Mouse (Mus musculus): ENCODE results near the gene Lefty2. TPM values are rescaled to one million over a fixed set of nuclear protein-coding genes. Genes with fewer than 3 reads are reported as not detected.
A peak's percentile ranks its signal among the peaks of the same experiment; 100 is the strongest.

The Lefty2 gene
- polyA plus RNA-seq, 1 experiment from 2014 or later: not detected

DNA sequence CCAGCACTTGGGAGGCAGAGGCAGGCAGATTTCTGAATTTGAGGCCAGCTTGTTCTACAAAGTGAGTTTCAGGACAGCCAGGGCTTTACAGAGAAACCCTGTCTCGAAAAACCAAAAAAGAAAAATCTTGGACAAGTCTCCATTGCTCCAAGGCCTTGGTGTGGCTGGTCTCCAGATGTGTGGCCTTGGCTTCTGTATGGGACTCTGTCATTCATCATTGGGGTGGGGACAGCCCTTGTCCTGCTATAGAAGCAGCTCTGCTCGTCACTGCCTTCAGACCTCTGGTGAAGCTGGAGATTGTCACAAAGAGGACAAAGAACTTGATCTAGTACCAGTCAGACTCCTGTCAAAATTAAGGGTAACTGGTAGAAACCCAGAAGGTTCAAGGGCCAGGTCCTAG lies 18.3 kb upstream of the Lefty2 start:
- Histone ChIP-seq H3K9me3 (ENCODE audit: control insufficient read depth) (no peaks in the 10 kb centered on the region), H3K4me2 (replicated peaks; ENCODE audit: low read depth) (no peak overlapping the region), H3K27me3 (replicated peaks; ENCODE audit: control insufficient read depth, insufficient read depth, low read length) (no peaks in the 10 kb centered on the region), H3K27ac (ENCODE audit: low read depth, low read length) (no peak overlapping the region), H3K36me3 (ENCODE audit: control insufficient read depth, insufficient read depth) (no peaks in the 10 kb centered on the region), H3K9ac (ENCODE audit: low read depth, low read length) (no peak overlapping the region), H3K4me1 (replicated peaks; ENCODE audit: control insufficient read depth, insufficient read depth, low read length) (no peaks in the 10 kb centered on the region), H3K4me3 (ENCODE audit: low read depth, low read length) (no peak overlapping the region)
- WGBS: 90% methylated on average over 2 of the region's 2 CpGs
- no peak for TF ChIP-seq CTCF (IDR thresholded peaks at IDR 0.05; ENCODE audit: low read depth)
- ATAC-seq: no peak

DNA sequence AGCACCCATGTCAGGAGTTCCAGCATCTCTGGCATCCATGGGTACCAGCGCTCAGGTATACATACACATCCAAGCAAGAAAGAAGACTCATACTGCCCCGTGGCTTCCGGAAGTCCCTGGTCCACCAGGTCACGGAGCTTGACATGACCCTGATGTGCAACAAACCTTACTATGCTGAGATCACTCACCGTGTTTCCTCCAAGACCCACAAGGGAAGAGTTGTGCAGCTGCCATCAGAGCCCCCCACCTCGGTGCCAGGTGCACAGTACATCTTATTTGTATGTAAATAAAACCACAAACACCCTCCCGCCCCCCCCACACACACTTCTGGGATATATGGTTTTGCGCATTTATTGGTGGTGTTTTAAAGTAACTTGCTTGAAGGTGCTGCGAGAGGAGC lies 17.8 kb upstream of the Lefty2 start:
- no peak for TF ChIP-seq CTCF (IDR thresholded peaks at IDR 0.05; ENCODE audit: low read depth)

DNA sequence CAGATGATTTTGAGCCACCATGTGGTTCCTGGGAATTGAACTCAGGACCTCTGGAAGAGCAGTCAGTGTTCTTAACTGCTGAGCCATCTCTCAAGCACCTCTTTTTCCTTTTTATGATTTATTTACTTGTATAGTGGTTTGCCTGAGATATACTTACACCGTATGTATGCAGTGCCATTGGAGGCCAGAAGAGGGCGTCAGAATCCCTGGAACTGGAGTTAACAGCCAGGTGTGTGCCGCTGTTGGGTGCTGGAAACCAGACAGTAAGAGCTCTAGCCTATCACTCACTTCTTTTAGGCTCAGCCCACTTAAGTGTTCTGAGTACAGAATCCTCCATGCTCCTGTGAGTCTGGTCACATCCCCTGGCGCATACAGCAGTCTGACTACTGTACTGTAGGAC lies 15.4 kb upstream of the Lefty2 start:
- Histone ChIP-seq H3K27me3 (replicated peaks; ENCODE audit: control insufficient read depth, insufficient read depth, low read length) (no peaks in the 10 kb centered on the region), H3K36me3 (ENCODE audit: control insufficient read depth, insufficient read depth) (no peaks in the 10 kb centered on the region), H3K9me3 (ENCODE audit: control insufficient read depth) (no peaks in the 10 kb centered on the region), H3K4me2 (replicated peaks; ENCODE audit: low read depth) (no peak overlapping the region), H3K9ac (ENCODE audit: low read depth, low read length) (no peak overlapping the region), H3K4me3 (ENCODE audit: low read depth, low read length) (no peak overlapping the region), H3K4me1 (replicated peaks; ENCODE audit: control insufficient read depth, insufficient read depth, low read length) (no peaks in the 10 kb centered on the region), H3K27ac (ENCODE audit: low read depth, low read length) (no peak overlapping the region)
- no peak for ATAC-seq
- peak; percentile 28; the same call in 1 of the 2 replicates for TF ChIP-seq CTCF (IDR thresholded peaks at IDR 0.05; ENCODE audit: low read depth)
- 82% methylated on average over 4 of the region's 4 CpGs for WGBS

More for the DNA sequence above, 17.8 kb upstream of the Lefty2 start:
- Histone ChIP-seq H3K27ac (ENCODE audit: low read depth, low read length) (no peak overlapping the region), H3K4me2 (replicated peaks; ENCODE audit: low read depth) (no peak overlapping the region), H3K27me3 (replicated peaks; ENCODE audit: control insufficient read depth, insufficient read depth, low read length) (no peaks in the 10 kb centered on the region), H3K4me1 (replicated peaks; ENCODE audit: control insufficient read depth, insufficient read depth, low read length) (no peaks in the 10 kb centered on the region), H3K4me3 (ENCODE audit: low read depth, low read length) (no peak overlapping the region), H3K9ac (ENCODE audit: low read depth, low read length) (no peak overlapping the region), H3K36me3 (ENCODE audit: control insufficient read depth, insufficient read depth) (no peaks in the 10 kb centered on the region), H3K9me3 (ENCODE audit: control insufficient read depth) (no peaks in the 10 kb centered on the region)
- WGBS: 88% methylated on average over 9 of the region's 9 CpGs
- ATAC-seq: no peak

DNA sequence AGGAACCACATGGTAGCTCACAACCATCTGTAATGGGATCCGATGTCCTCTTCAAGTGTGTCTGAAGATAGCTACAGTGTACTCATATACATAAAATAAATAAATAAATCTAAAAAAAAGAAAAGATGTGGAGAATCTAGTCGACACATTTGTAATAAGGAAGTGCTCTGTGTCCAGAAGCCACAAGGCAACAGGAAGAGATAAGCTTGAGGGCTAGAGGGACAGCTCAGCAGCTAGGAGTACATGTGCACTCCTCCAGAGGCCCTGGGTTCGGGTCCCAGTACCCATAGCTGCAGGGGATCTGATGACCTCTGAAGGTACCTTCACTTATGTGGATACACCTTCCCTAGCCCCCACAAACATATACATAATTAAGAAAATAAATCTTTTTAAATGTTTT lies 11.1 kb upstream of the Lefty2 start:
- no peak overlapping the region for H3K9ac ChIP-seq (ENCODE audit: low read depth, low read length)
- no peaks in the 10 kb centered on the region for H3K36me3 ChIP-seq (ENCODE audit: control insufficient read depth, insufficient read depth)
- H3K27me3 ChIP-seq (replicated peaks; ENCODE audit: control insufficient read depth, insufficient read depth, low read length): no peaks in the 10 kb centered on the region
- no peak for TF ChIP-seq CTCF (IDR thresholded peaks at IDR 0.05; ENCODE audit: low read depth)
- no peaks in the 10 kb centered on the region for H3K9me3 ChIP-seq (ENCODE audit: control insufficient read depth)
- no peak for ATAC-seq
- no peak overlapping the region for H3K4me2 ChIP-seq (replicated peaks; ENCODE audit: low read depth)
- no peak overlapping the region for H3K27ac ChIP-seq (ENCODE audit: low read depth, low read length)
- 55% methylated on average over 3 of the region's 3 CpGs for WGBS
- no peaks in the 10 kb centered on the region for H3K4me1 ChIP-seq (replicated peaks; ENCODE audit: control insufficient read depth, insufficient read depth, low read length)
- no peak overlapping the region for H3K4me3 ChIP-seq (ENCODE audit: low read depth, low read length)

DNA sequence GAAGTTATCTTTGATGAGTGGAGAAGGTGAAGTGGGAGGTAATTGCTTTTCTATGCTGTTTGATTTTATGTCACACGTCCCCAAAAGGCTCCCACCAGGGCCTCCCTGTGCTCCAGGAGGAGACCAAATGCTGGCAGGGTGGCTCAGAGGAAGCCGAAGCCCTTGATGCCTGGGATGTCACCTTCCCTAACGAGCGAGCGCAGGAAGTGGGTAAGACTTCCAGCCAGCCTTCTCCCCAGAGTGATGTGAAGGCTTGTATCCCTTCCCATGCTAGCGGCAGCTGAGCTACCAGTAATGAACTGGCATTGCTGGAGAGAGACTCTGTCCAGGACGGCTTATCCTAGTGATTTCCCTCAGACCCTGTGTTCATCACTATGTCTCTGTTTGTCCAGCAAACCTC lies 9.2 kb upstream of the Lefty2 start:
- Histone ChIP-seq H3K36me3 (ENCODE audit: control insufficient read depth, insufficient read depth) (no peaks in the 10 kb centered on the region), H3K9me3 (ENCODE audit: control insufficient read depth) (no peaks in the 10 kb centered on the region), H3K27ac (ENCODE audit: low read depth, low read length) (no peak overlapping the region), H3K4me2 (replicated peaks; ENCODE audit: low read depth) (no peak overlapping the region), H3K4me1 (replicated peaks; ENCODE audit: control insufficient read depth, insufficient read depth, low read length) (0 out of 2 replicates have a peak, but pooled peaks cover 4% of the 10 kb centered on the region), H3K9ac (ENCODE audit: low read depth, low read length) (no peak overlapping the region), H3K27me3 (replicated peaks; ENCODE audit: control insufficient read depth, insufficient read depth, low read length) (no peaks in the 10 kb centered on the region), H3K4me3 (ENCODE audit: low read depth, low read length) (no peak overlapping the region)
- TF ChIP-seq CTCF (IDR thresholded peaks at IDR 0.05; ENCODE audit: low read depth): no peak
- WGBS: 27% methylated on average over 7 of the region's 7 CpGs
- no peak for ATAC-seq

DNA sequence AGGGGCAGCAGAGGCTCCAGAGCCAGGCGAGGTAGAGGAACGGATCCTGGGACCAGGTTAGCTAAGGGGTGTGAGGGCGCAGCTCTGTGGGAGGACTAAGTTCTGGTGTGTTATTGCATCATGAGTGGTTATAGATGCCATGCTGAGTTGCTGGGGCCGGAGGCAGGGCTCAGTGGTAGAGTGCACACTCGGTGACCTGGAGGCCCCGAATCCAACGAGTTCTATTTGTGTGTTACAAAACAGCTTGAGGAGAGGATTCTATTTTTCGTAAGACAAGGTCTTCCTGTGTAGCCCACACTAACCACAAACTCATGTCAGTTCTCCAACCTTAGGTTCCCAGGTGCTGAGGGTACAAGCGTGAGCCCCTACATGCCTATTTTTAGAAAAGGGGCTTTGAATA lies 8.4 kb upstream of the Lefty2 start:
- TF ChIP-seq CTCF (IDR thresholded peaks at IDR 0.05; ENCODE audit: low read depth): no peak
- Histone ChIP-seq H3K9me3 (ENCODE audit: control insufficient read depth) (no peaks in the 10 kb centered on the region), H3K4me2 (replicated peaks; ENCODE audit: low read depth) (no peak overlapping the region), H3K27me3 (replicated peaks; ENCODE audit: control insufficient read depth, insufficient read depth, low read length) (no peaks in the 10 kb centered on the region), H3K36me3 (ENCODE audit: control insufficient read depth, insufficient read depth) (no peaks in the 10 kb centered on the region), H3K4me3 (ENCODE audit: low read depth, low read length) (no peak overlapping the region), H3K9ac (ENCODE audit: low read depth, low read length) (no peak overlapping the region), H3K4me1 (replicated peaks; ENCODE audit: control insufficient read depth, insufficient read depth, low read length) (0 out of 2 replicates have a peak, but pooled peaks cover 4% of the 10 kb centered on the region), H3K27ac (ENCODE audit: low read depth, low read length) (no peak overlapping the region)
- WGBS: 60% methylated on average over 9 of the region's 9 CpGs
- ATAC-seq: no peak

DNA sequence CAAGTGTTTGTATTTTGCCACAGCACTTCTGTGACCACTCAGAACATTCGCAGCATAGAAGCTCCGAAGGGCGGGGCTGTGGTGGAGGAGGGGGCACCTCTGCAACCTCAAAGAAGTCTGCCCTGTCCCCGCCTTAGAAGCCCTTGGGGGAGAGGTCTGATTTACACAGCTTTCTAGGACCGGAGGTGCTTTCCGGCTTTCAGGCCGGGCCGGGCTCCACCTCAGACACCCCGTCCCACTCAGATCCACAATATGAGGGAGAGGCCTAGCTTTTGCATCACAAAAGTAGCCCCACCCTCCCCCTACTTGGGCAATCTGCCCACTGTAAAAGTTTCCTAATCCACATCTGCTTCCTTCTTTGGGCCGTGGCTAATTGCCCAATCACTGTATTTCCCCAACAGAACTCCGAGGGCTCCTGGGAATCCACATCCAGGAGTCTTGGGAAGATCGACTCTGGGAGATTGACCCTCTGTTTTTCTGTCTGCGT lies 4.3 kb upstream of the Lefty2 start:
- no peak overlapping the region for H3K9ac ChIP-seq (ENCODE audit: low read depth, low read length)

More for the DNA sequence above, 4.3 kb upstream of the Lefty2 start:
- Histone ChIP-seq H3K36me3 (ENCODE audit: control insufficient read depth, insufficient read depth) (no peaks in the 10 kb centered on the region), H3K27ac (ENCODE audit: low read depth, low read length) (no peak overlapping the region), H3K4me2 (replicated peaks; ENCODE audit: low read depth) (peak overlapping the region; percentile 49), H3K4me1 (replicated peaks; ENCODE audit: control insufficient read depth, insufficient read depth, low read length) (0 out of 2 replicates have a peak, but pooled peaks cover 4% of the 10 kb centered on the region), H3K9me3 (ENCODE audit: control insufficient read depth) (no peaks in the 10 kb centered on the region), H3K27me3 (replicated peaks; ENCODE audit: control insufficient read depth, insufficient read depth, low read length) (peaks cover 4% of the 10 kb centered on the region; the same call in 1 of the 2 replicates), H3K4me3 (ENCODE audit: low read depth, low read length) (no peak overlapping the region)
- peak; percentile 70 for ATAC-seq
- WGBS: 6% methylated on average over 13 of the region's 13 CpGs
- no peak for TF ChIP-seq CTCF (IDR thresholded peaks at IDR 0.05; ENCODE audit: low read depth)

Measured in intestine, postnatal 0 days (tissue).